Mouse (Mus musculus): ENCODE measurements around the gene Rft1.

DNA sequence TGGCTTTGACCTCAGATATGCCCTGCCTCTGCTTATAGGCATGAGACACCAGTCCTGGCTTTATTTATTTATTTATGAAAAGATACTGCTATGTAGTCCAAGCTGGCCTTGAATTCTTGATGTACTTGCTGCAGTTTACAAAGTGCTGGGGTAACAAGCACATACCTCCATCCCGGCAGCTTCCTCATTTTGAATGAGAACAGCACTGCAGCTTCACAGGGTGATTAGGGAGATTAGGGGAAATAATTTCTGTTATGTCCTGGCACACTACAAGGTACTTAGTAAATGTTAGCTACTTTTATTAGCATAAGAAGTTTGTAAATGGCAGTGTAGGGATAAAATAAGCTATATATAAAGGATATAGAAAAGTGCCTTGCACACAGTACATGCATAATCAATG, 1.4 kb downstream of the Rft1 start:
- TF ChIP-seq CTCF (IDR thresholded peaks at IDR 0.05; ENCODE audit: control insufficient read depth, insufficient read depth, insufficient replicate concordance, low read depth, low read length), result no peak
- no peak for TF ChIP-seq POLR2A (IDR thresholded peaks at IDR 0.05; ENCODE audit: control insufficient read depth, low read depth, low read length)
